Mouse (Mus musculus): ENCODE data around the gene Cul1. TPM values are rescaled to one million over a fixed set of nuclear protein-coding genes. Genes with fewer than 3 reads are reported as not detected.
A peak's percentile ranks its signal among the peaks of the same experiment; 100 is the strongest.

Cul1 gene
- polyA plus RNA-seq, 1 experiment from 2014 or later, result 65.2 TPM

GRCm38 (mm10) chr6:47467058-47467457, 13.9 kb downstream of the Cul1 start:
- ATAC-seq, result no peak
- no peak overlapping the region for H3K4me3 ChIP-seq (ENCODE audit: low read depth, low read length)
- no peak for TF ChIP-seq CTCF (IDR thresholded peaks at IDR 0.05; ENCODE audit: low read depth)

GRCm38 (mm10) chr6:47469760-47470159, 16.6 kb downstream of the Cul1 start:
- no peak overlapping the region for H3K4me3 ChIP-seq (ENCODE audit: low read depth, low read length)
- H3K9ac ChIP-seq (ENCODE audit: low read depth, low read length), result no peak overlapping the region
- H3K9me3 ChIP-seq (ENCODE audit: control insufficient read depth), result no peaks in the 10 kb centered on the region
- no peak overlapping the region for H3K4me2 ChIP-seq (replicated peaks; ENCODE audit: low read depth)
- H3K36me3 ChIP-seq (ENCODE audit: control insufficient read depth, insufficient read depth), result no peaks in the 10 kb centered on the region
- no peak for ATAC-seq
- H3K27ac ChIP-seq (ENCODE audit: low read depth, low read length), result no peak overlapping the region
- H3K4me1 ChIP-seq (replicated peaks; ENCODE audit: control insufficient read depth, insufficient read depth, low read length), result peaks cover 7% of the 10 kb centered on the region; the same call in 1 of the 2 replicates
- no peaks in the 10 kb centered on the region for H3K27me3 ChIP-seq (replicated peaks; ENCODE audit: control insufficient read depth, insufficient read depth, low read length)
- TF ChIP-seq CTCF (IDR thresholded peaks at IDR 0.05; ENCODE audit: low read depth), result no peak

More at GRCm38 (mm10) chr6:47467058-47467457, 13.9 kb downstream of the Cul1 start:
- H3K9me3 ChIP-seq (ENCODE audit: control insufficient read depth), result no peaks in the 10 kb centered on the region
- no peak overlapping the region for H3K9ac ChIP-seq (ENCODE audit: low read depth, low read length)
- H3K27me3 ChIP-seq (replicated peaks; ENCODE audit: control insufficient read depth, insufficient read depth, low read length), result no peaks in the 10 kb centered on the region
- H3K36me3 ChIP-seq (ENCODE audit: control insufficient read depth, insufficient read depth), result no peaks in the 10 kb centered on the region
- H3K4me1 ChIP-seq (replicated peaks; ENCODE audit: control insufficient read depth, insufficient read depth, low read length), result no peaks in the 10 kb centered on the region
- no peak overlapping the region for H3K4me2 ChIP-seq (replicated peaks; ENCODE audit: low read depth)
- no peak overlapping the region for H3K27ac ChIP-seq (ENCODE audit: low read depth, low read length)

GRCm38 (mm10) chr6:47472444-47472843, 19.2 kb downstream of the Cul1 start:
- H3K27me3 ChIP-seq (replicated peaks; ENCODE audit: control insufficient read depth, insufficient read depth, low read length), result no peaks in the 10 kb centered on the region
- peak; percentile 49; the same call in 1 of the 2 replicates for ATAC-seq
- H3K4me2 ChIP-seq (replicated peaks; ENCODE audit: low read depth), result no peak overlapping the region
- H3K27ac ChIP-seq (ENCODE audit: low read depth, low read length), result no peak overlapping the region
- no peaks in the 10 kb centered on the region for H3K36me3 ChIP-seq (ENCODE audit: control insufficient read depth, insufficient read depth)
- H3K9ac ChIP-seq (ENCODE audit: low read depth, low read length), result no peak overlapping the region
- no peak overlapping the region for H3K4me3 ChIP-seq (ENCODE audit: low read depth, low read length)
- no peaks in the 10 kb centered on the region for H3K9me3 ChIP-seq (ENCODE audit: control insufficient read depth)
- H3K4me1 ChIP-seq (replicated peaks; ENCODE audit: control insufficient read depth, insufficient read depth, low read length), result peaks cover 7% of the 10 kb centered on the region; the same call in 1 of the 2 replicates
- no peak for TF ChIP-seq CTCF (IDR thresholded peaks at IDR 0.05; ENCODE audit: low read depth)

- TF ChIP-seq CTCF (IDR thresholded peaks at IDR 0.05; ENCODE audit: low read depth), result no peak
- H3K27me3 ChIP-seq (replicated peaks; ENCODE audit: control insufficient read depth, insufficient read depth, low read length), result no peaks in the 10 kb centered on the region
- H3K27ac ChIP-seq (ENCODE audit: low read depth, low read length), result no peak overlapping the region
- H3K4me1 ChIP-seq (replicated peaks; ENCODE audit: control insufficient read depth, insufficient read depth, low read length), result peaks cover 8% of the 10 kb centered on the region; the same call in 1 of the 2 replicates
- no peak overlapping the region for H3K9ac ChIP-seq (ENCODE audit: low read depth, low read length)
- H3K4me3 ChIP-seq (ENCODE audit: low read depth, low read length), result no peak overlapping the region
- H3K36me3 ChIP-seq (ENCODE audit: control insufficient read depth, insufficient read depth), result no peaks in the 10 kb centered on the region
- 37% methylated on average over 1 of the region's 1 CpGs for WGBS
- ATAC-seq, result no peak
- H3K9me3 ChIP-seq (ENCODE audit: control insufficient read depth), result no peaks in the 10 kb centered on the region
- no peak overlapping the region for H3K4me2 ChIP-seq (replicated peaks; ENCODE audit: low read depth)
These were observed 28.8 kb downstream of the Cul1 start for GRCm38 (mm10) chr6:47482027-47482426.

- peak; percentile 95 for ATAC-seq
- WGBS, result 54% methylated on average over 4 of the region's 4 CpGs
- no peak overlapping the region for H3K4me2 ChIP-seq (replicated peaks; ENCODE audit: low read depth)
- TF ChIP-seq CTCF (IDR thresholded peaks at IDR 0.05; ENCODE audit: low read depth), result no peak
- H3K9me3 ChIP-seq (ENCODE audit: control insufficient read depth), result no peaks in the 10 kb centered on the region
- 0 out of 2 replicates have a peak, but pooled peaks cover 2% of the 10 kb centered on the region for H3K4me1 ChIP-seq (replicated peaks; ENCODE audit: control insufficient read depth, insufficient read depth, low read length)
- H3K9ac ChIP-seq (ENCODE audit: low read depth, low read length), result no peak overlapping the region
- H3K27ac ChIP-seq (ENCODE audit: low read depth, low read length), result peak overlapping the region; percentile 2
- no peaks in the 10 kb centered on the region for H3K36me3 ChIP-seq (ENCODE audit: control insufficient read depth, insufficient read depth)
- H3K27me3 ChIP-seq (replicated peaks; ENCODE audit: control insufficient read depth, insufficient read depth, low read length), result no peaks in the 10 kb centered on the region
- H3K4me3 ChIP-seq (ENCODE audit: low read depth, low read length), result no peak overlapping the region
These were observed 41.4 kb downstream of the Cul1 start for GRCm38 (mm10) chr6:47494562-47494961.

GRCm38 (mm10) chr6:47520030-47520429, 66.8 kb downstream of the Cul1 start:
- ATAC-seq, result peak; percentile 69

GRCm38 (mm10) chr6:47522431-47522830, 69.2 kb downstream of the Cul1 start:
- Histone ChIP-seq H3K9ac (ENCODE audit: low read depth, low read length) (no peak overlapping the region), H3K9me3 (ENCODE audit: control insufficient read depth) (no peaks in the 10 kb centered on the region), H3K4me2 (replicated peaks; ENCODE audit: low read depth) (no peak overlapping the region), H3K27ac (ENCODE audit: low read depth, low read length) (no peak overlapping the region), H3K36me3 (ENCODE audit: control insufficient read depth, insufficient read depth) (peaks cover 78% of the 10 kb centered on the region), H3K27me3 (replicated peaks; ENCODE audit: control insufficient read depth, insufficient read depth, low read length) (no peaks in the 10 kb centered on the region), H3K4me1 (replicated peaks; ENCODE audit: control insufficient read depth, insufficient read depth, low read length) (no peaks in the 10 kb centered on the region), H3K4me3 (ENCODE audit: low read depth, low read length) (no peak overlapping the region)
- ATAC-seq, result no peak
- 96% methylated on average over 3 of the region's 3 CpGs for WGBS
- TF ChIP-seq CTCF (IDR thresholded peaks at IDR 0.05; ENCODE audit: low read depth), result no peak

More at GRCm38 (mm10) chr6:47520030-47520429, 66.8 kb downstream of the Cul1 start:
- Histone ChIP-seq H3K4me2 (replicated peaks; ENCODE audit: low read depth) (no peak overlapping the region), H3K27ac (ENCODE audit: low read depth, low read length) (no peak overlapping the region), H3K4me3 (ENCODE audit: low read depth, low read length) (no peak overlapping the region), H3K27me3 (replicated peaks; ENCODE audit: control insufficient read depth, insufficient read depth, low read length) (no peaks in the 10 kb centered on the region), H3K36me3 (ENCODE audit: control insufficient read depth, insufficient read depth) (peaks cover 87% of the 10 kb centered on the region), H3K9me3 (ENCODE audit: control insufficient read depth) (no peaks in the 10 kb centered on the region), H3K4me1 (replicated peaks; ENCODE audit: control insufficient read depth, insufficient read depth, low read length) (no peaks in the 10 kb centered on the region), H3K9ac (ENCODE audit: low read depth, low read length) (no peak overlapping the region)
- 49% methylated on average over 2 of the region's 2 CpGs for WGBS
- TF ChIP-seq CTCF (IDR thresholded peaks at IDR 0.05; ENCODE audit: low read depth), result no peak

Data from intestine, postnatal 0 days (tissue).